Mouse (Mus musculus) macrophage (primary cell): ENCODE measurements at regions not wholly inside any gene's neighbourhood (a gene's known extent, or its start where the extent isn't known, plus 50 kb on each side); places are given as distances from the start of the nearest gene placed in this dataset.

ENCODE experiments used
- H3K27ac ChIP-seq: fragments of 350-480 bp; formaldehyde crosslinking; 2 replicates; pipeline ENCODE4 v1.9.0; 2021
- H3K36me3 ChIP-seq: fragments of 350-480 bp; formaldehyde crosslinking; 2 replicates; pipeline ENCODE4 v1.9.0; 2021; ENCODE audit errors: inconsistent target
- H3K4me3 ChIP-seq: fragments of 350-480 bp; formaldehyde crosslinking; 2 replicates; pipeline ENCODE4 v1.9.0; 2021; ENCODE audit errors: inconsistent target
- H3K79me2 ChIP-seq: fragments of 350-480 bp; formaldehyde crosslinking; 2 replicates; pipeline ENCODE4 v1.9.0; 2021; ENCODE audit errors: inconsistent target
- WGBS: methylation state at CpG from one replicate; pipeline ENCODE4 v1.1.7; 2026; ENCODE audit warnings: inconsistent platforms; ENCODE audit not compliant: missing documents; 5-methylcytosine and 5-hydroxymethylcytosine counted together

DNA sequence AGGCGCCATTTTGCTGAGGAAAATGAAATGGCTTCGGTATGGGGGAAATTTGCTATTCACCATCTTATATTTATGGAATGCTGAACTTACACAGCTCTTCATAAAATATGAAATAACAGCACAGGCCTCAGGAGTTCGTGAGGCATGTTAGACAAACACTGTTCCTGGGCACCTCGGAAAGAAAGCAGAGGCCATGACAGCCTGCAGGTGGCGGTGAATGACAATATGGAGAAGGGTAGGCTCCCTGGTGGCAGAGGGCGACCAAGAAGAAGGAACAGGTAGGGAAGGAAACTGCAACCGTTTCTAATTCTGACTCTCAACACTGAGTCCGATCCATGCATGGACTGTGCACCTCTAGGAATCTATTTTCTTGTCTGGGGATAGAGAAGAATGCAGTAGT lies 553.6 kb upstream of the Tmpo start:
- 83% methylated on average over 8 of the region's 8 CpGs for WGBS
- no peaks in the 10 kb centered on the region for H3K79me2 ChIP-seq
- no peak overlapping the region for H3K4me3 ChIP-seq
- H3K27ac ChIP-seq, result no peak overlapping the region
- no peaks in the 10 kb centered on the region for H3K36me3 ChIP-seq

DNA sequence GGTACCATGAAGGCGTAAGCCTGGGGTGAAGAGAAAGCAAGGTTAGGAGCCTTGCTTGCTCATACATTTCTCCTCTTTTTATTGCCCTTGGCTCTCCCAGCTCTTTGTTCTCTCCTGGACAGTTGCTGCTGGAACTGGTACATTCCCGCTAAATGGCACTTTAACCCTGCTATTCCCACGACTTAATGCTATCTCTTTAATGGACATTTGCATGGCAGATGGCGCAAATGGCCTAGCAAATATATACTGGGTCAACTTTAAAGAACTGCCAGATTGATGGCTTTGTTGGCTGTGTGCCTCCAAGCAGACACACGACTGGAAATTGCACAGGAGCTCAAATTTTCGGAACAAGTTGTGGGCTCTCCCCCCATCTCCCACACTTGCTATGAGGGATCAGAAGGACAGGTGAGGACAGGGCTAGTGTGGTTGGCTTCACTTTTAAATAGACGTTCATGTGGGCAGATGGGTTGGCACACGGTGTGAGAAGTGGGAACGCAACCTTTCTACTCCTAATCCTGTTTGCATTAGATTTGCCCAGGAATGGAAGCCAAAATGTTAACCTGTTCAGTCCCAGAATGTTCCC lies 551.0 kb upstream of the Tmpo start:
- H3K79me2 ChIP-seq, result no peaks in the 10 kb centered on the region
- WGBS, result 81% methylated on average over 9 of the region's 9 CpGs
- H3K4me3 ChIP-seq, result no peak overlapping the region
- H3K27ac ChIP-seq, result no peak overlapping the region
- H3K36me3 ChIP-seq, result no peaks in the 10 kb centered on the region

DNA sequence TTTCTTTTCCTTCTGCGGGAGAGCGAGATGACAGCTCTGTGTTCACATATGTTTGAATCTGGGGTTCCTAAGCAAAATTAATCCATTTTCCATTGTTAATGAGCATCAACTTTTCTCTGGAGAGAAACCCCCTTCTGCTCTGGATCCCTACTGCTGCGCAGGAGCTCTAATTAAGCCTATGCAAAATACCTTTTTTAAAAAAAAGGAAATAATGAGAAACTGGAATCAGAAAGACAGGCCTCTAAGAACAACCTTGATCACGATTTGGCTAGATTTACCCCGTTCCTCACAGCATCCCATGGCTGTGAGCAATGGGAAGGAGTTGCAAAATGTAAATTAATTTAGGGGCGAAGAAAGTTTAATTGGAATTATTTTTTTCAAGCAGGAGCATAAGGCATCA lies 548.9 kb upstream of the Tmpo start:
- H3K4me3 ChIP-seq, result no peak overlapping the region
- H3K36me3 ChIP-seq, result no peaks in the 10 kb centered on the region
- H3K79me2 ChIP-seq, result no peaks in the 10 kb centered on the region
- no peak overlapping the region for H3K27ac ChIP-seq
- 95% methylated on average over 6 of the region's 6 CpGs for WGBS

DNA sequence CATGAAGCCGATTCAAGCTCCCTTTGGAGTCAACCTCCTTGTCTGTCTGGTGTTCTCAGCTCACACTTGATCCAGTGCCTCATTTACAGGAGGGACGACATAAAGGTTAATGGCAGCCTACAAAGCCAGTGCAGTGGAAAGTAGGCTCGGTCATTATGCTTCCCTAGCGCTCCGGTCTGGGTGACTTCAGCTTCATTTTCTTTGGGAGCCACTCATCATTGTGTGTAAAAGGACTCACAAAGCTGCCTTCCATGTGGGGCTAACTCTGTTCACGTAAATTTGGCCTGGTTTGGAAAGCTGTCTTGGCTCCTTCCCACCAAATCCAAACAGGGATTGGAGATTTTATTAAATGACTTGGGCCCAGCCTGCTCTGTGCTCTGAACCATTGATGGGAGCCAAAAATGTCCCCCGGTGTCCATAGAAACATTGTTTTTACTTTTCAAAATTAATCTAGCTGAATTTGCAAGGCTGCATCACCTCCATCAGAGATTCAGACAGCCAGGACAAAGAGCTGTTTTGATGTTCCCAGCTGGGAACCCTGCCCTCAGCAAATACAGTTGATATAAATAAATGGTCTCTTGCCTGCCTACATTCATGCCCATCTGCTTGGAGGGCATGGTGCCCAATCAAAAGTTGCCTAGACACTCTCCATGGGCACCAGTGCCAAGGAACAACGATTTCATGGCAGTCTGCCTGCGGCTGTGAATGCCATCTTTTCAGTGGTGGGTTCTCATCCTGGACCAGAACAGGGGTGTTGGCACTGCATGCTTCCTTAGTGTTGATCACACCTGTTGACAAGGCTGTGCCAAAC lies 538.7 kb upstream of the Tmpo start:
- H3K36me3 ChIP-seq, result no peaks in the 10 kb centered on the region
- WGBS, result 88% methylated on average over 9 of the region's 9 CpGs
- H3K27ac ChIP-seq, result no peak overlapping the region
- no peaks in the 10 kb centered on the region for H3K79me2 ChIP-seq
- H3K4me3 ChIP-seq, result no peak overlapping the region

DNA sequence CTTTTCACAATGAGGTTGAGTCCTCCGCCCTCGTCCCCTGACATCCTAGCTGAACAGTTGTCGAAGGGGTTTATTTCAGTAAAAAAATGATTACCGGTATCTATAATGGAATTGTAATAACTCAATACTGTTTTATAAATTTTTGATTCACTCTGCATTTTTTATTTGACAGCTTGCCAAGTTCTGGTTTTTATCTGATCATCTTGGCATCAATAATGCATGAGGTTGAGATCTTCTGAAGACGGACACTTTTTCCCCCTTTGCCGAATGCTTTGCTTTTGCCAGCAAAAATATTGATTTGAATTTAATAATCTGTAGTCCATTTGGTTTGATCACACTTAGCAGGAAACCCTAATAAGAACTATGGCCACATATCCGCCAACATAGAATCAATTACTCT lies 535.5 kb upstream of the Tmpo start:
- WGBS, result 95% methylated on average over 6 of the region's 7 CpGs
- no peak overlapping the region for H3K27ac ChIP-seq
- no peaks in the 10 kb centered on the region for H3K79me2 ChIP-seq
- H3K36me3 ChIP-seq, result no peaks in the 10 kb centered on the region
- H3K4me3 ChIP-seq, result no peak overlapping the region

DNA sequence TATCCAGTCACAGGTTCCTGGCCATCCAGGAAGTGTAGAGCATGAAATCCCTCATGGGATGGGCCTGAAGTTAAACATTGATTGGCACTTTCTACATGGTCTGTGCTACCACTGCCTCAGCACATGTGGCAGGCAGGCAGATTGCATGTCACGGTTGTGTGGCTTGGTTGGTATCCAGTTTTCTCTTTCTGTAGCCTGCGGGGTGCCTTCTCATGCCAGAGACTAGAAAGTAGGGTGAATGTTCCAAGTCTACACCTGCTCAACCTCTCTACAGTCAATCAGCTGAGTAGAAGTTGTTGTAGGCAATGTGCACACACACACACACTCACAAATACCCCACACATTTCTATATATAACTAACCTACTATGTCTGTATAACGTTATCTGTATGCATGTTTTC lies 533.5 kb upstream of the Tmpo start:
- Histone ChIP-seq H3K4me3 (no peak overlapping the region), H3K36me3 (no peaks in the 10 kb centered on the region), H3K79me2 (no peaks in the 10 kb centered on the region), H3K27ac (no peak overlapping the region)
- WGBS, result 87% methylated on average over 3 of the region's 3 CpGs

DNA sequence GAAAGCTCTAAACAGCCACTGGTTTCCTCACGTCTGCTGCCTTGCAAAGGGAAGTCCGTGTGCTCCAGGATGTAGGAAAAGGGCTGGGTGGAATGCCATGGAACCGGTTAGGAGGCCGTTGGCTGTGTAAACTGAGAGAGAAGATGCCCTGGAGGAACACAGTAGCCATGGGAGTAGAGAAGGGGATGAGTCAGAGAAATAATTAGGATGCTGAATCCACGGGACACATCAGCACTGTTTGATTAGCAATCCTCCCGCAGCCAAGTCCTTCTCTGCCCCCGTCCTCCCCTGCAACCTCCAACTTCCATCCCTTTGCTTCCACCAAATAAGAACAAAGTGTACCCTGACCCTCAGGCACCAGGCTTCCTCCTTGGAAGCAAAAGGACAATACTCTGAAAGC lies 532.4 kb upstream of the Tmpo start:
- H3K27ac ChIP-seq, result no peak overlapping the region
- WGBS, result 52% methylated on average over 7 of the region's 7 CpGs
- H3K4me3 ChIP-seq, result no peak overlapping the region
- no peaks in the 10 kb centered on the region for H3K79me2 ChIP-seq
- no peaks in the 10 kb centered on the region for H3K36me3 ChIP-seq

DNA sequence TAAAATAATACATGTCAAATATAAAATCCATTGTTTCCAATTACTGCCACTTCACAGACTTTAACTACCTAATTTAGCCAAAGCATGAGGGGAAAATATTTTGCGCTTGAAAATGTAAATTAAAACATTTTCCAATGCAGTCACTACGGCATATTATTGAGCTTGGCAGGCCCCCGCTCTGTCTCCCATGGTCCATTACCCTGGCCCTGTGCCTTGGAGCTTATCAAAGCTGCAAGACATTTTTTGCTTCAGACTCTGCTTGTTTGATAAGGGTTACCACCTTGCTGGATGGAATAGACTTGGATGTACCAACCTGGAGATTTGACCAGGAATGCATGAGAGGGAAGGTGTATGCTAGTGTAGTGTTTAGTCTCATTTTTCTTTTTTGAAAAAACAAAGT lies 525.7 kb upstream of the Tmpo start:
- Histone ChIP-seq H3K36me3 (no peaks in the 10 kb centered on the region), H3K79me2 (no peaks in the 10 kb centered on the region), H3K4me3 (no peak overlapping the region), H3K27ac (no peak overlapping the region)
- 96% methylated on average over 3 of the region's 3 CpGs for WGBS

DNA sequence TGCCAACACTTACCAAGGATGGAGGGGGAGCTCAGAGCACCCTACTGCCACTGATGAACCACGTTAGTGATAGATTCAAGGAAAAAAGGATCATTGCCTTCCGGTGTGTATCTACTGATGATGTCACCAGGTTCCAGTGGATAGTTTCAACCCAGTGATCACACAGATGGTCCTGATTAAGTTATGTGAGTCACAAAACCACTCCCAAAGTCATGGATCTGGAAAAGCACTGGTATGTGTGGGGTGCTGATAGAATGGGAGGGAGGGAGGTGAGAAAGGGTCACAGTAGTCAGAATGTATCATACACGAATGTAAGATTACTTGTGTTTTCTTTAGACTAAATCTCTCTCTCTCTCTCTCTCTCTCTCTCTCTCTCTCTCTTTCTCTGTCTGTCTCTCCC lies 523.6 kb upstream of the Tmpo start:
- no peak overlapping the region for H3K4me3 ChIP-seq
- WGBS, result 77% methylated on average over 3 of the region's 3 CpGs

DNA sequence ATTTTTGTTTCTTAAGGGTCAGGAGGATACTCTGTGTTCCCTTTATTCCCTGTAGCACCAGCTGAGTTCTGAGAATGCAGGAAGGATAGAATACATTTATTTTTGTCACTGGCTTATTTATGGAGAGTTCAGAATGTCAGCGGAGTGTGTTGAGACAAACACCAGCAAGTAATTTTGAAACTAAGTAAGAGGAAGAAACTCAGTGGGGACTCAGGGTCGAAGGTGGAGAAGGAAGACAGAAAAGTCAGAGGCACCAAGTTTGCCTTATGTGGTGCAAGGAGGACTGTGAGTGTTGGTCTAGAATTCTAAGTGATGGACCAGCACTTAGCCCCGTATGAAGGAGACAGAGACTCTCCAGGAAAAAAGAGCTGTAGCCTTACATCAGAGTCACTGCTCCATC lies 520.7 kb upstream of the Tmpo start:
- 29% methylated on average over 3 of the region's 3 CpGs for WGBS
- no peaks in the 10 kb centered on the region for H3K36me3 ChIP-seq

More for the DNA sequence above, 523.6 kb upstream of the Tmpo start:
- H3K79me2 ChIP-seq, result no peaks in the 10 kb centered on the region
- H3K36me3 ChIP-seq, result no peaks in the 10 kb centered on the region
- no peak overlapping the region for H3K27ac ChIP-seq

DNA sequence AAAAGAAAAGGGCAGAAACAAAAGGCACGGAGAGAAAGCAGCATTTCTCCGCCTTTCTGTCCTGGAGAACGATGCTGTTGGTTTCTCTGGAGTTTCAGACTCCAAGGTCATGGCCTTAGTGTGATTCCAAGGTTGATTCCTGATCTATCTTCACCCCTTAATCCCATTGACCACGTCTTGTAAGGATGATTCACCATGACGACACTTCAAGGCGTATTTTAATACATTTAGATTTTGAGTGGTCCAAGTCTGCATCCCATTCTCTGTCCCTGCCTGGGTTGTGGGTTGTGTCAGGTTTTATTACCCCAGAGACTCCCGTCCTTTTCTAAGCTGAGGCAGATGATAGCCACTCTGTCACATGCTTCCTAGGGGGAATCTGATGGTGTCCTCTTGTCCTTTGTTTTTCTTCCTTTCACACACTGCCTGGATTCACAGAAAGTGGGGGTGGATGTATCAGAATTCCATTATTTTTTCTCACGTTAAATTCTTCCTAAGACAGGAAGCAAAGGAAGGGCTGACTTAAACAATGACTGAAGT lies 505.0 kb upstream of the Tmpo start:
- WGBS, result 75% methylated on average over 8 of the region's 8 CpGs
- Histone ChIP-seq H3K79me2 (no peaks in the 10 kb centered on the region), H3K4me3 (no peak overlapping the region), H3K36me3 (no peaks in the 10 kb centered on the region), H3K27ac (no peak overlapping the region)

More for the DNA sequence above, 520.7 kb upstream of the Tmpo start:
- Histone ChIP-seq H3K4me3 (no peak overlapping the region), H3K79me2 (no peaks in the 10 kb centered on the region), H3K27ac (no peak overlapping the region)

DNA sequence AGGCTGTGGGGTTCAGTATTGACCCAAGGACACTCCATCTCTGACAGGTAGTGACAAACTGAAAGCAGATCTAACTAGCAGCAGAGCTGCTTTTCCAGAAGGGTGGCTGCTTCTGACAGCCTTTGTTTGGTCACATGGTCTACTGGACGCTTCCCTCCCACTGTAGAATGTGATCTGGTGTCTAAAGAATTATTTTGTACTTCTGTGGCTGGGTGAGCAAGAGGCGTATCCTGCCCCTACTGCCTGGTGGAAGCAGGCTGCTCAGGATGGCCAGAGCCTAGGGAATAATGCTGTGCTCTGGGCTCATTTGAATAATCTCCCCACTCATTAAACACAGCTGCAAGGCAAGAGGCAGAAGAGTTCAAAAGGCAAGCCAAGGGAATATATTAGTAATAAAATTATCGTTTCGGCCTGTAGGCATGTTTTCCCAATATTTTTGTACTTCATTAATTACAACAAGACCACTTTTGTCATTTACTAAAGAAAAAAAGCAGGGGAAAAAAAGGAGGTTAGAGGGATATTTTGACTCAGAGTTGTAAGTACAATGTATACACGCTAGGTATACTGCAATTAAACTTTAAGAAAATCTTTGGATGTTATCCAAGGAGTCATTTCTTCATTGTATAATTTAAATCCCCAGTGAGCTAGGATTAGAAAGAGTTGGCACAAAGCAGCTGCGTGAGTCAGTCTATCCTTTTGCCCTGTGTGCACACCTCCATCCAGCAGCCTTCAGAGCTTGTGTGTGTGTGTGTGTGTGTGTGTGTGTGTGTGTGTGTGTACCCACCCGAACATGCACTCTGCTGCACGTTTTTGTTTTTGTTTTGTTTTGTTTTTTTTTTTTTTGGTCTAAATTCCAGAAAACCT lies 504.3 kb upstream of the Tmpo start:
- no peak overlapping the region for H3K4me3 ChIP-seq
- H3K27ac ChIP-seq, result no peak overlapping the region
- 81% methylated on average over 7 of the region's 8 CpGs for WGBS
- no peaks in the 10 kb centered on the region for H3K79me2 ChIP-seq
- no peaks in the 10 kb centered on the region for H3K36me3 ChIP-seq

DNA sequence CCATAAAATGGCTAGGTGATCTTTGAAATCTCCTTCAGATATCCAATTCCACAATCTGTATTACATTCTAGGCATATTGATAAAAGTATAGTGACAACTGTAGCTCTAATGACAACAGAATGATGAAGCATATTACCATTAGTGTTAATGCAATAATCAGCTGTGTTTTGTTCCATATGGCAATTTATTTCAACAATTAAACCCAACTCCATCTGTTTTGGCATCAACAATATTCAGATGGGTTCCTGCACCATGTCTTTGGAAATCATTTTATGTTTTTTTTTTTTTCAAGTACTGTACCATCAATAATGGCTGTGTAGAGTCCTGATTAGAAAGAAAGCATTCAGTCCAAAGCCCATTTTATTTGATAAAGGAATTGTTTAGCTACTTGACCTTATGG lies 498.5 kb upstream of the Tmpo start:
- no peak overlapping the region for H3K27ac ChIP-seq
- no peak overlapping the region for H3K4me3 ChIP-seq
- no peaks in the 10 kb centered on the region for H3K79me2 ChIP-seq
- H3K36me3 ChIP-seq, result no peaks in the 10 kb centered on the region

DNA sequence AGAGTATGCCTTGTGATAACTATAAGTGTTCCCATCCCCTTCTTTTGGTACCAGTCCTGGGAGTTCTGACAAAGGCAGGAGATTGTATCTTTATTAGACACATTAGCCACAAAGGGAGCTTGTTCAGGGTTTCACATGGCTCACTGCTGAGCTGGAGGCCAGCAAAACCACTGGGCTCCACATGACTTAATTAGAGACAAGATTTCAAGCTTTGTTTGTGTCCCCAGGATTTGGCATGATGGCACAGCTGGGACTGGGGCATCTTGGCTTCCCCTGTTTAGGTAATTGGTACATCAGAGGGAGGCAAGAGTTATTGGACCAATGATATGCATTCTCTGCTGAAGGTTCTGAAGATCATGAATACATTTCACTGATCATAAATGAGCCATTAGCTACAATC lies 456.8 kb upstream of the Tmpo start:
- Histone ChIP-seq H3K4me3 (no peak overlapping the region), H3K36me3 (no peaks in the 10 kb centered on the region), H3K27ac (no peak overlapping the region), H3K79me2 (no peaks in the 10 kb centered on the region)

DNA sequence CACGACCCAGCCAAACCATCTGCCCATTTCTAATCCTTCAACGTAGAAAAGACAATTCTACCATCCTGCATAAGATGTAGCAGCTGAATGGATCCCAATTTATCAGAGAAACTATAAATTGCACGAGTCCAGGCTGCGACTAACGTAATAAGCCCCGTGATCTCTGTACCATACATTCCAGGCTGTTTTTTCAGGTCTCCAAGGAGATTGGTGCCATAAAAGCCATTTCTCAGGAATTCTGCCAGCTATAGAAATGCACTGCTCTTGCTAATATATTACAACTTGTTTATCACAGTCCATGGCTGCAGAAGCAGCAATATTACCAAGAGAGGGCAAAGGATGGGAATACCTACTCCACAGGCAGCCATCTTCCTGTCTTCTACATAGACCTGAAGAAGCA lies 447.6 kb upstream of the Tmpo start:
- H3K27ac ChIP-seq, result no peak overlapping the region
- no peak overlapping the region for H3K4me3 ChIP-seq
- no peaks in the 10 kb centered on the region for H3K79me2 ChIP-seq
- WGBS, result 78% methylated on average over 6 of the region's 6 CpGs
- no peaks in the 10 kb centered on the region for H3K36me3 ChIP-seq
